Mouse (Mus musculus) heart, postnatal 25 days (tissue): ENCODE data around the gene Ctss. TPM values are rescaled to one million over a fixed set of nuclear protein-coding genes. Genes with fewer than 3 reads are reported as not detected.
"Not testable (repeated sequence)": the region's sequence is repeated elsewhere in the genome, so short reads cannot be mapped to it uniquely, and the experiment has no call there.

ENCODE experiments used
- DNase-seq: peaks from one replicate; pipeline ENCODE4 v3.0.0; 2022; ENCODE audit warnings: low spot score
- intact Hi-C: fragments of 180-260 bp; cut with DNase I; formaldehyde crosslinking; loops from one replicate; pipeline ENCODE4 v1.15.1; 2025
- total RNA-seq, 2 experiments: library from RNA; stranded (reverse); gene quantifications; 2 replicates each; pipeline ENCODE4 v1.2.3; 2021

Gene Ctss
- total RNA-seq, 2 experiments from 2014 or later, result 13.6 TPM

- DNase-seq, result no peak
- intact Hi-C loops, result no loop called here
Measured at GRCm38 (mm10) chr3:95529814-95530213, 3.2 kb downstream of the Ctss start.

GRCm38 (mm10) chr3:95531025-95531424, 4.4 kb downstream of the Ctss start:
- no peak for DNase-seq
- intact Hi-C loops, result no loop called here

DNA sequence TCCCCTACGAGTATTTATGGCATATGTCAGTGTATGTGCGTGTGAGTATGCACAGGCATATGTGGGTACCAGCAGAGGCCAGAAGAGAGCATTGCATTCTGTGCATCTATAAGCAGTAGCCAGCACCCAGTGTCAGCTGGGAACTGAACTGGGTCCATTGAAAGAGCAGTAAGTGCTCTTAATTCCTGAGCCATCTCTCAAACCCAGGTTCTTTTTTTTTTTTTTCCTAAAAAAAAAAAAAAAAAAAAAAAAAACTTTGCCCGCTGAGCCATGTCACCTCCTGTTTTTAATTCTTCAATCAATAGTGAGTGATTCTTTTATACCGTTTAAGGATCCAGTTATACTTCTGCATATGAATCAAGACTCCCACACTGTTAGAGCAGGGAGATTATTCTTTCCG, 6.8 kb downstream of the Ctss start:
- no peak for DNase-seq
- intact Hi-C loops, result no loop called here

- no peak for DNase-seq
- intact Hi-C loops, result no loop called here
Measured at GRCm38 (mm10) chr3:95534927-95535326, 8.3 kb downstream of the Ctss start.

- no peak for DNase-seq
- intact Hi-C loops, result no loop called here
Measured at GRCm38 (mm10) chr3:95538936-95539335, 12.3 kb downstream of the Ctss start.

- DNase-seq, result no peak
- intact Hi-C loops, result no loop called here
Measured at GRCm38 (mm10) chr3:95539837-95540236, 13.3 kb downstream of the Ctss start.

DNA sequence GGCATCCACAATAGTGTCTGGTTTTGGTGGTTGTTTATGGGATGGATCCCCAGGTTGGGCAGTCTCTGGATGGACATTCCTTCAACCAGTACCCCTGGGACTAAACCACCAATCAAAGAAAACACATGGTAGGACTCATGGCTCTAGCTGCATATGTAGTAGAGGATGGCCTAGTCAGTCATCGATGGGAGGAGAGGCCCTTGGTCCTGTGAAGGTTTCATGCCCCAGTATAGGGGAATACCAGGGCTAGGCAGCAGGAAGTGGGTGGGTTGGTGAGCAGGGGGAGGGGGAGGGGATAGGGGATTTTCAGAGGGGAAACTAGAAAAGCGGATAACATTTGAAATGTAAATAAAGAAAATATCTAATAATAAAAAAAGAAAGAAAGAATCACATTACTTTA, 14.6 kb downstream of the Ctss start:
- intact Hi-C loops, DNase-seq: not testable (repeated sequence)

DNA sequence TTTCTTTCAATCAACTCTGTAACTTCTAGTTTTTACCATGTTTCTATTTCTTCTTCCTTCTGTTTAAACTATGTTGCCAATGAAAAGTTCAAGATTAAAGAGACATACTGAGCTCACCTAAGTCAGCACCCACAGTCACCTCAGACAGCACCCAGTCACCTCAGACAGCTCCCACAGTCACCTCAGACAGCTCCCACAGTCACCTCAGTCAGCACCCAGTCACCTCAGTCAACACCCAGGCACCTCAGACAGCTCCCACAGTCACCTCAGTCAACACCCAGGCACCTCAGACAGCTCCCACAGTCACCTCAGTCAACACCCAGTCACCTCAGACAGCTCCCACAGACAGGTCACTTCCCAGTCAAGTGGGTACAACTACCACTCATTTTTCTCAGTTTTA, 15.6 kb downstream of the Ctss start:
- intact Hi-C loops, result no loop called here
- DNase-seq, result no peak

DNA sequence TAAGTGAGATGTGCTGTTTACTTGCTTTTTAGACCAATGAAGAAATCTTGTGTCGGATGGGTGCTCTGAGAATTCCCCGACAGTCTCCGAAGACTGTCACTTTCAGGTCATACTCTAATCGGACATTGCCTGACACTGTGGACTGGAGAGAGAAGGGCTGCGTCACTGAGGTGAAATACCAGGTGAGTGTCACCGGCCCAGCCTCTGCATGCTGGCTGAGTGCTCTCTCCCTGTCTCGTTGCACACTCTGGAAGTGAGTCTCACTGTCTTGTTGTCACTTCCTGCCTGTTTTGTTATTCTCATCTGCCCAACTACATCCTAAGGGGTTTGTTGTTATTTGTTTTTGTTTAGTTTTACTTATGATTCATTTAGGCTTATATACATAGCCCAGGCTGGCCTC, 16.4 kb downstream of the Ctss start:
- intact Hi-C loops, result no loop called here

DNA sequence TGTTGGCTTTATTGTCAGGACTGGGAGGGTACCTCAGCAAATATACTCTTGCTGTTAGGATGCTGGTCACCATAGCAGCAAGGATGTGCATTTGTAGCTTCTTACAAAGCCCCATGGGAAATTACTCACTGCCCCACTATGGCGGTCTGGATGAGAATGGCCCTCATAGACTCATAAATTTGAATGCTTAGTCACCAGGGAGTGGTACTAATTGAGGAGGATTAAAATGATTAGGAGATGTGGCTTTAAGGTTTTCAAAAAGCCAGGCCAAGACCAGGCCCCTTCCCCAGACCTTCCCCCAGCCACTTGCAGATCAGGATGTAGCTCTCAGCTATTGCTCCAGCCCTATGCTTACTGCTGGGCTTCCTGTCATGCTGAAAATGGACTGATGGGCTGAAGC, 23.6 kb downstream of the Ctss start:
- intact Hi-C loops, result no loop called here
- no peak for DNase-seq

More for the DNA sequence above, 16.4 kb downstream of the Ctss start:
- no peak for DNase-seq

DNA sequence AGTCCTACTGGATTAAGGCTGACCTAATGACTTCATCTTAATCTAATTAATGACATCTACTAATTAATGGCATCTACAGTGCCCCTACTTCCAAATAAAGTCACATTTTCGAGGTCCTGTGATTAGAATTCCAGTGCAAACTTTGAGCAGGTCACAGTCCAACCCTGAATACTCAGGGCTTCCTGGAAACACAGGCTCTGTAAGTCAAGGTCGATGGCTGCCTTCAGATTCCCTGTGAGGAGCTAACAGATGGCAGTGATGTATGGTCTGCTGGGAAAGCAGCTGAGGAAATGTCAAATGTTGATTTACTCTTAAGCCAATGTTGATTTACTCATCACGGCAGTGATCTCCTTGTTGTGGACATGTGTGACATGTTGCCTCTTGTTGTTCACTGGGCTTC, 27.4 kb downstream of the Ctss start:
- DNase-seq, result no peak
- intact Hi-C loops, result no loop called here

GRCm38 (mm10) chr3:95559437-95559836, 32.9 kb downstream of the Ctss start, which contains the start of gene Hormad1:
Gene Hormad1, plus strand, starts transcription at chr3:95559677.
- no peak for DNase-seq
- intact Hi-C loops, result no loop called here

GRCm38 (mm10) chr3:95560738-95561137, 34.2 kb downstream of the Ctss start:
- intact Hi-C loops, result no loop called here
- DNase-seq, result no peak

DNA sequence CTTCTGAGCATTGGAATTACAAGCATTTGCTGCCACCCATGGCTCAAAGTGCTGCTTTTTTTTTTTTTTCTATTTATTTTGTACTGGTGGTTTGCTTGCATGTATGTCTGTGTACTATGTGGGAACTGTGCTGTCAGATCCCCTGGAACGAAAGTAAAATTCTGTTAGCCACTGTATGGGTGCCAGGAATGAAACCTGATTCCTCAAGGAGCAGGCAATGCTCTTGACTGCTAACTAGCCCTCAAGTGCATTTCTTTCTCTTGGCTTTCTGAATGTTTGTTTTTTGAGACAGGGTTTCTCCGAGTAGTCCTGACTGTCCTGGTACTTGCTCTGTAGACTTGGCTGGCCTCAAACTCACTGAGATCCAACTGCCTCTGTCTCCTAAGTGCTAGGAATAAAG, 35.2 kb downstream of the Ctss start:
- intact Hi-C loops, result no loop called here
- no peak for DNase-seq

- intact Hi-C loops, result no loop called here
- DNase-seq, result no peak
Measured at GRCm38 (mm10) chr3:95569585-95569984, 43.0 kb downstream of the Ctss start.

- no peak for DNase-seq
- intact Hi-C loops, result loop anchor here (5.0 kb wide), 1 partner anchor 71 kb away; no protein-coding TSS in a partner anchor
Measured at GRCm38 (mm10) chr3:95587754-95588603, 61.4 kb downstream of the Ctss start.

GRCm38 (mm10) chr3:95588604-95589086, 62.1 kb downstream of the Ctss start, which contains the start of gene Golph3l:
Gene Golph3l, plus strand, starts transcription at chr3:95588934.
- intact Hi-C loops, result loop anchor here (5.0 kb wide), 1 partner anchor 71 kb away; no protein-coding TSS in a partner anchor
- peak; percentile 95 for DNase-seq

GRCm38 (mm10) chr3:95598734-95599133, 72.1 kb downstream of the Ctss start:
- intact Hi-C loops, result no loop called here
- DNase-seq, result no peak

DNA sequence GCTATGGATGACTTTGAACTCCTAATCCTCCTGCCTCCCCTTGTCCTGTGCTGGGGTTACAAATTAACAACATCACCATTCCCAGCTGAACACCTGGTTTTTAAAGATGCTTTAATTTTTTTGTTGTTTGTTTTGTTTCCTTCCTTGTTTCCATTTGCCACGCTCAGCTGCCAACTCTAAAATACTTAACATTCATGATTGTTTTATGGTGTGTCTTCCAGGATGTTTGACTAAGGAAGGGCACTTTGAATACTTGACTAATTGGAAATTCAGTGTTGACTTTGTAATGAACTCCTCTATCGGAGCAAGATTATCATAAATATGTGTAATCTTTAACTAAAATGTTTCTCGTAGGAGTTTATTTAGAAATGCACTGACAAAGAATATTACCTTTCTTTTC, 74.7 kb downstream of the Ctss start:
- intact Hi-C loops, result no loop called here
- DNase-seq, result no peak
